24 mouse cellular contexts compared by ENCODE assay signal in genomic region chr16:40234151-40234895, GRCm38 (mm10).
A peak's percentile ranks its signal among the peaks of the same experiment; 100 is the strongest.
DNase-seq lines count a peak whose midpoint lies in the region; ATAC-seq and TF ChIP-seq lines count a peak whose summit lies in the region.
"Had no signal": no experiment of that assay in that cellular context is flagged by ENCODE, and none has a peak within 500 bp of the region (broad histone marks: within the 10 kb centered on the region; RNA-seq: fewer than 3 reads in every experiment).

No protein-coding gene starts in this region.

- no peaks in the 10 kb centered on the region for H3K36me3 ChIP-seq in hindbrain, embryonic 16.5 days (ENCODE audit: control insufficient read depth, insufficient read depth, low read length)
- H3K36me3 ChIP-seq in hindbrain, embryonic 14.5 days (replicated peaks; ENCODE audit: control insufficient read depth, insufficient read depth) = no peaks in the 10 kb centered on the region
- no peaks in the 10 kb centered on the region for H3K36me3 ChIP-seq in limb, embryonic 13.5 days
- no peaks in the 10 kb centered on the region for H3K36me3 ChIP-seq in limb, embryonic 10.5 days
- no peaks in the 10 kb centered on the region for H3K36me3 ChIP-seq in kidney, embryonic 15.5 days
- H3K36me3 ChIP-seq: embryonic facial prominence, embryonic 12.5 days; forebrain, embryonic 12.5 days; liver, embryonic 13.5 days had no signal

- H3K4me1 ChIP-seq in hindbrain, embryonic 16.5 days (ENCODE audit: control insufficient read depth, insufficient read depth, low read depth, low read length) = no peaks in the 10 kb centered on the region; the same call in 1 of the 2 replicates
- H3K4me1 ChIP-seq in hindbrain, embryonic 14.5 days (replicated peaks; ENCODE audit: control insufficient read depth, insufficient read depth, low read length) = 0 out of 2 replicates have a peak, but pooled peaks cover 4% of the 10 kb centered on the region
- H3K4me1 ChIP-seq in limb, embryonic 13.5 days = peaks cover 6% of the 10 kb centered on the region
- H3K4me1 ChIP-seq in limb, embryonic 10.5 days = no peaks in the 10 kb centered on the region
- no peaks in the 10 kb centered on the region for H3K4me1 ChIP-seq in kidney, embryonic 15.5 days
- H3K4me1 ChIP-seq: embryonic facial prominence, embryonic 12.5 days; forebrain, embryonic 12.5 days; liver, embryonic 13.5 days had no signal

- H3K9me3 ChIP-seq in hindbrain, embryonic 16.5 days (ENCODE audit: control insufficient read depth, low read length) = no peaks in the 10 kb centered on the region
- no peaks in the 10 kb centered on the region for H3K9me3 ChIP-seq in hindbrain, embryonic 14.5 days (ENCODE audit: control insufficient read depth, low read length)
- no peaks in the 10 kb centered on the region for H3K9me3 ChIP-seq in limb, embryonic 13.5 days
- no peaks in the 10 kb centered on the region for H3K9me3 ChIP-seq in limb, embryonic 10.5 days (replicated peaks)
- H3K9me3 ChIP-seq in kidney, embryonic 15.5 days (replicated peaks) = no peaks in the 10 kb centered on the region
- H3K9me3 ChIP-seq: embryonic facial prominence, embryonic 12.5 days; forebrain, embryonic 12.5 days; liver, embryonic 13.5 days had no signal

- no peak for TF ChIP-seq CTCF in brain, embryonic 14.5 days (IDR thresholded peaks at IDR 0.05; ENCODE audit: borderline replicate concordance, extremely low read depth, insufficient read depth, insufficient read length)

- TF ChIP-seq POLR2A in brain, embryonic 14.5 days (IDR thresholded peaks at IDR 0.05; ENCODE audit: borderline replicate concordance, extremely low read depth, insufficient read depth, insufficient read length, poor library complexity, severe bottlenecking) = no peak

- H3K4me2 ChIP-seq in hindbrain, embryonic 16.5 days (ENCODE audit: low read length) = no peak overlapping the region
- H3K4me2 ChIP-seq in hindbrain, embryonic 14.5 days (replicated peaks) = no peak overlapping the region
- peak overlapping the region; percentile 16; the same call in 1 of the 2 replicates for H3K4me2 ChIP-seq in limb, embryonic 13.5 days (replicated peaks)
- H3K4me2 ChIP-seq in kidney, embryonic 15.5 days = no peak overlapping the region
- H3K4me2 ChIP-seq: embryonic facial prominence, embryonic 12.5 days; forebrain, embryonic 12.5 days; heart, embryonic 11.5 days; liver, embryonic 13.5 days had no signal

- H3K27ac ChIP-seq in hindbrain, embryonic 16.5 days (ENCODE audit: low read depth, low read length) = no peak overlapping the region
- no peak overlapping the region for H3K27ac ChIP-seq in hindbrain, embryonic 14.5 days
- no peak overlapping the region for H3K27ac ChIP-seq in limb, embryonic 13.5 days
- no peak overlapping the region for H3K27ac ChIP-seq in limb, embryonic 10.5 days
- H3K27ac ChIP-seq in kidney, embryonic 15.5 days = no peak overlapping the region
- H3K27ac ChIP-seq: embryonic facial prominence, embryonic 12.5 days; forebrain, embryonic 12.5 days; liver, embryonic 13.5 days had no signal

- 58% methylated on average over 13 of the region's 13 CpGs for WGBS in hindbrain, embryonic 16.5 days
- WGBS in hindbrain, embryonic 14.5 days = 58% methylated on average over 13 of the region's 13 CpGs
- WGBS in limb, embryonic 13.5 days = 46% methylated on average over 13 of the region's 13 CpGs
- 86% methylated on average over 13 of the region's 13 CpGs for WGBS in limb, embryonic 10.5 days
- WGBS in kidney, embryonic 15.5 days = 71% methylated on average over 13 of the region's 13 CpGs

- peak; percentile 63 for ATAC-seq in hindbrain, embryonic 16.5 days
- ATAC-seq in hindbrain, embryonic 14.5 days (ENCODE audit: low FRiP score) = no peak
- no peak for ATAC-seq in limb, embryonic 13.5 days (ENCODE audit: low FRiP score, low read depth)
- no peak for ATAC-seq in kidney, embryonic 15.5 days (replicated peaks; ENCODE audit: low FRiP score)
- ATAC-seq: intestine, embryonic 16.5 days had no signal

- H3K4me3 ChIP-seq in hindbrain, embryonic 16.5 days (ENCODE audit: low read length) = no peak overlapping the region
- H3K4me3 ChIP-seq in hindbrain, embryonic 14.5 days (replicated peaks; ENCODE audit: low read length) = no peak overlapping the region
- H3K4me3 ChIP-seq in limb, embryonic 13.5 days = no peak overlapping the region
- no peak overlapping the region for H3K4me3 ChIP-seq in limb, embryonic 10.5 days
- no peak overlapping the region for H3K4me3 ChIP-seq in kidney, embryonic 15.5 days (replicated peaks)
- H3K4me3 ChIP-seq: embryonic facial prominence, embryonic 12.5 days; forebrain, embryonic 12.5 days; liver, embryonic 13.5 days had no signal

- no peak for DNase-seq in hindbrain, embryonic 14.5 days (ENCODE audit: low spot score)
- DNase-seq in limb, embryonic 10.5 days (ENCODE audit: low spot score) = no peak
- DNase-seq in brain, adult 2 months (ENCODE audit: low read depth, low spot score) = peak; percentile 23
- DNase-seq in brain, embryonic 14.5 days (ENCODE audit: low read depth) = peak; percentile 16
- DNase-seq: adrenal gland, adult 8-10 months; cerebellum, adult 2 months; cerebellum, postnatal 25 days; gastrocnemius, postnatal 14 days; heart, adult 11 months; kidney, adult 9 months; kidney, postnatal 25 days; liver, embryonic 13.5 days; lung, adult 2 months; lung, postnatal 14 days; midbrain, embryonic 14.5 days; right cerebral cortex, postnatal 25 days; thymus, postnatal 14 days had no signal

- H3K27me3 ChIP-seq in hindbrain, embryonic 16.5 days (replicated peaks; ENCODE audit: control insufficient read depth, insufficient read depth, low read length) = no peaks in the 10 kb centered on the region
- H3K27me3 ChIP-seq in hindbrain, embryonic 14.5 days (ENCODE audit: control insufficient read depth, insufficient read depth, low read length) = no peaks in the 10 kb centered on the region
- H3K27me3 ChIP-seq in limb, embryonic 13.5 days = no peaks in the 10 kb centered on the region
- H3K27me3 ChIP-seq in limb, embryonic 10.5 days (ENCODE audit: low read depth, poor library complexity, severe bottlenecking) = no peaks in the 10 kb centered on the region
- no peaks in the 10 kb centered on the region for H3K27me3 ChIP-seq in kidney, embryonic 15.5 days
- H3K27me3 ChIP-seq: embryonic facial prominence, embryonic 12.5 days; forebrain, embryonic 12.5 days; liver, embryonic 13.5 days had no signal

- no peak overlapping the region for H3K9ac ChIP-seq in hindbrain, embryonic 16.5 days (ENCODE audit: low read depth, low read length)
- H3K9ac ChIP-seq in hindbrain, embryonic 14.5 days = no peak overlapping the region
- H3K9ac ChIP-seq in limb, embryonic 13.5 days = no peak overlapping the region
- H3K9ac ChIP-seq in kidney, embryonic 15.5 days = no peak overlapping the region
- H3K9ac ChIP-seq: embryonic facial prominence, embryonic 12.5 days; forebrain, embryonic 12.5 days; liver, embryonic 13.5 days had no signal

Comparison
In these comparisons a context has a peak if more than half of its experiments do, and no peak if none do; other contexts are left out.
1. DNase-seq: peak in brain, adult 2 months (single experiment) and brain, embryonic 14.5 days (single experiment); none in hindbrain, embryonic 14.5 days (single experiment) and limb, embryonic 10.5 days (single experiment).